Mouse (Mus musculus): ENCODE results near the gene Doc2a. TPM values are rescaled to one million over a fixed set of nuclear protein-coding genes. Genes with fewer than 3 reads are reported as not detected.
"Not testable (repeated sequence)": the region's sequence is repeated elsewhere in the genome, so short reads cannot be mapped to it uniquely, and the experiment has no call there.

Gene Doc2a
- total RNA-seq, 4 experiments from 2014 or later = not detected

GRCm38 (mm10) chr7:126867534-126867933 is 20.3 kb downstream of the Doc2a start:
- no peak for DNase-seq (ENCODE audit: low spot score in 2 of 2)

- DNase-seq (ENCODE audit: low spot score in 2 of 2) = no peak
These were observed 20.8 kb downstream of the Doc2a start for GRCm38 (mm10) chr7:126868003-126868402.

- no peak for DNase-seq (ENCODE audit: low spot score in 2 of 2)
These were observed 22.7 kb downstream of the Doc2a start for GRCm38 (mm10) chr7:126869780-126870519.

- no peak for DNase-seq (ENCODE audit: low spot score in 2 of 2)
These were observed 23.3 kb downstream of the Doc2a start for GRCm38 (mm10) chr7:126870520-126870891.

- no peak for DNase-seq (ENCODE audit: low spot score in 2 of 2)
These were observed 30.0 kb downstream of the Doc2a start for GRCm38 (mm10) chr7:126877239-126877638.

GRCm38 (mm10) chr7:126881040-126881439 is 33.8 kb downstream of the Doc2a start:
- no peak for DNase-seq (ENCODE audit: low spot score in 2 of 2)

- DNase-seq (ENCODE audit: low spot score in 2 of 2) = no peak
These were observed 36.5 kb downstream of the Doc2a start for GRCm38 (mm10) chr7:126883731-126884181.

- peak; percentile 94 to 97 for DNase-seq (ENCODE audit: low spot score in 2 of 2)
These were observed 37.3 kb downstream of the Doc2a start, which contains the start of gene Taok2 for GRCm38 (mm10) chr7:126884286-126885164. Taok2 (minus strand) TSS chr7:126884703.

- no peak for DNase-seq (ENCODE audit: low spot score in 2 of 2)
These were observed 40.1 kb downstream of the Doc2a start for GRCm38 (mm10) chr7:126887281-126887680.

GRCm38 (mm10) chr7:126888852-126889251 is 41.6 kb downstream of the Doc2a start:
- no peak for DNase-seq (ENCODE audit: low spot score in 2 of 2)

- no peak for DNase-seq (ENCODE audit: low spot score in 2 of 2)
These were observed 49.7 kb downstream of the Doc2a start for GRCm38 (mm10) chr7:126896912-126897311.

GRCm38 (mm10) chr7:126897390-126898101 is 50.3 kb downstream of the Doc2a start:
- no peak for DNase-seq (ENCODE audit: low spot score in 2 of 2)

- peak; percentile 91 to 93 for DNase-seq (ENCODE audit: low spot score in 2 of 2)
These were observed 51.1 kb downstream of the Doc2a start for GRCm38 (mm10) chr7:126898102-126898990.

GRCm38 (mm10) chr7:126899781-126900180 is 52.6 kb downstream of the Doc2a start:
- not testable (repeated sequence) for DNase-seq (ENCODE audit: low spot score in 2 of 2)

Other genes starting within 250 kb of the Doc2a start
- gene Nupr1, start 216.6 kb upstream of the Doc2a start, total RNA-seq (2022) = 1 to 10 TPM; 3.5 to 6.7 (median 4.7) TPM
- gene Sgf29, start 198.1 kb upstream of the Doc2a start, total RNA-seq (2022) = 10 to 100 TPM; 26.7 to 43.5 (median 34.7) TPM
- 10 to 100 TPM in 2 of 4 experiments, 1 to 10 TPM in 2; 5.9 to 17.4 (median 10.6) TPM for gene Sult1a1, start 171.0 kb upstream of the Doc2a start, total RNA-seq (2022)
- gene Bola2, start 152.0 kb upstream of the Doc2a start, total RNA-seq (2022) = 10 to 100 TPM; 31.9 to 44.1 (median 39.4) TPM
- 1 to 10 TPM; 2.3 to 2.8 (median 2.6) TPM for gene Slx1b, start 151.6 kb upstream of the Doc2a start, total RNA-seq (2022)
- 1 to 10 TPM; 1.3 to 5.9 (median 3.1) TPM for gene Coro1a, start 139.6 kb upstream of the Doc2a start, total RNA-seq (2022)
- 10 to 100 TPM; 16.2 to 20.6 (median 18.6) TPM for gene Mapk3, start 87.8 kb upstream of the Doc2a start, total RNA-seq (2022)
- under 1 TPM in 1 of 4 experiments, not detected in 3; 0.88 TPM for gene Gdpd3, start 81.1 kb upstream of the Doc2a start, total RNA-seq (2022)
- 100 to 1,000 TPM in 1 of 4 experiments, 10 to 100 TPM in 3; 91.2 to 105 (median 95.6) TPM for gene Ypel3, start 70.5 kb upstream of the Doc2a start, total RNA-seq (2022)
- under 1 TPM; 0.17 to 0.48 (median 0.40) TPM for gene Tbx6, start 65.9 kb upstream of the Doc2a start, total RNA-seq (2022)
- 10 to 100 TPM; 23.1 to 26.0 (median 24.8) TPM for gene Ppp4c, start 54.9 kb upstream of the Doc2a start, total RNA-seq (2022)
- 10 to 100 TPM; 49.5 to 78.2 (median 66.4) TPM for gene Fam57b, start 49.7 kb upstream of the Doc2a start, total RNA-seq (2022)
- gene 4930451I11Rik, start 15.8 kb upstream of the Doc2a start, total RNA-seq (2022) = not detected
- 1 to 10 TPM; 4.1 to 9.6 (median 5.1) TPM for gene Hirip3, start 14.6 kb downstream of the Doc2a start, total RNA-seq (2022)
- 10 to 100 TPM in 3 of 4 experiments, 1 to 10 TPM in 1; 10.0 to 11.1 (median 10.5) TPM for gene Ino80e, start 15.0 kb downstream of the Doc2a start, total RNA-seq (2022)
- gene Taok2, start 37.3 kb downstream of the Doc2a start, total RNA-seq (2022) = 10 to 100 TPM; 18.6 to 20.9 (median 20.0) TPM
- 10 to 100 TPM in 3 of 4 experiments, 1 to 10 TPM in 1; 9.3 to 13.4 (median 12.0) TPM for gene Tmem219, start 75.5 kb downstream of the Doc2a start, total RNA-seq (2022)
- 1 to 10 TPM; 1.2 to 4.0 (median 2.7) TPM for gene Kctd13, start 81.5 kb downstream of the Doc2a start, total RNA-seq (2022)
- not detected for gene Asphd1, start 102.2 kb downstream of the Doc2a start, total RNA-seq (2022)
- 1 to 10 TPM in 1 of 4 experiments, under 1 TPM in 3; 0.19 to 1.1 (median 0.51) TPM for gene Sez6l2, start 103.1 kb downstream of the Doc2a start, total RNA-seq (2022)
- gene Cdipt, start 128.5 kb downstream of the Doc2a start, total RNA-seq (2022) = 10 to 100 TPM; 27.4 to 34.9 (median 33.3) TPM
- gene Cdiptos, start 128.7 kb downstream of the Doc2a start, total RNA-seq (2022) = under 1 TPM in 1 of 4 experiments, not detected in 3; 0.24 TPM
- 10 to 100 TPM; 26.7 to 48.3 (median 34.8) TPM for gene Mvp, start 167.2 kb downstream of the Doc2a start, total RNA-seq (2022)
- under 1 TPM in 1 of 4 experiments, not detected in 3; 0.67 TPM for gene Pagr1b, start 169.1 kb downstream of the Doc2a start, total RNA-seq (2022)
- gene Pagr1a, start 169.9 kb downstream of the Doc2a start, total RNA-seq (2022) = 10 to 100 TPM in 1 of 4 experiments, 1 to 10 TPM in 3; 1.3 to 17.6 (median 5.2) TPM
- gene Gm42742, start 173.7 kb downstream of the Doc2a start, total RNA-seq (2022) = 10 to 100 TPM in 3 of 4 experiments, 1 to 10 TPM in 1; 4.0 to 20.7 (median 14.7) TPM
- under 1 TPM in 3 of 4 experiments, not detected in 1; 0.31 to 0.72 (median 0.65) TPM for gene Prrt2, start 173.8 kb downstream of the Doc2a start, total RNA-seq (2022)
- 10 to 100 TPM; 67.1 to 73.4 (median 72.5) TPM for gene Maz, start 179.6 kb downstream of the Doc2a start, total RNA-seq (2022)
- 1 to 10 TPM in 1 of 4 experiments, under 1 TPM in 1, not detected in 2; 0.82 to 1.8 TPM for gene Kif22, start 195.1 kb downstream of the Doc2a start, total RNA-seq (2022)
- gene Zg16, start 239.9 kb downstream of the Doc2a start, total RNA-seq (2022) = not detected
- under 1 TPM; 0.12 to 0.74 (median 0.25) TPM for gene AI467606, start 243.9 kb downstream of the Doc2a start, total RNA-seq (2022)